Mouse (Mus musculus) heart, adult 2 months (tissue): ENCODE data around the gene Slc28a3.

Source experiments
- CTCF ChIP-seq: fragments of 200-600 bp; IDR thresholded peaks from 2 replicates; pipeline ENCODE4 v1.8.1; 2022; ENCODE audit warnings: antibody characterized with exemption, mild to moderate bottlenecking, moderate library complexity
- POLR2A ChIP-seq: fragments of 200-500 bp; IDR thresholded peaks from 2 replicates; pipeline ENCODE4 v1.6.1; 2011; ENCODE audit warnings: mild to moderate bottlenecking, low read depth, low read length, control low read depth; ENCODE audit not compliant: insufficient read depth

DNA sequence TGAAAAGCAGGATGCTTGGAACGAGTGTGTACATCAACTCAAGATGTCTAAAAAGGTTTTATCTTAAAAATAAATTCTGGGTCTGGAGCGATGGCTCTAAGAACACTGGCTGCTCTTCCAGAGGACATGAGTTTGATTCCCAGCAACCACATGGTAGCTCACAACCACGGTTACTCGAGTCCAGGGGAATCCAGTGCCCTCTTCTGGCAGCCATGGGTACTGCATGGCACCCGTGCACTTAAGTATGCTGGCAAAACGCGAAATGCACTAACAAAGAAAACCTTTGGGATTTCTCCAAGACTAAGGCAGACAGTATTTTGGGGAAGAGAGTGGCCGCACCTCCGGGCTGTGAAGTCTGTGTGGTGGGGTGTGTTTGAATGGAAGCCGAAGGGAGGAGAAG, 44.9 kb upstream of the Slc28a3 start:
- TF ChIP-seq CTCF (peak; percentile 55), POLR2A (no peak)
